Mouse (Mus musculus) myocyte (in vitro differentiated cells): ENCODE measurements around the gene Ubtd2.

Source experiments
- CEBPB ChIP-seq: IDR thresholded peaks from 2 replicates; pipeline ENCODE4 v1.6.1; 2011; ENCODE audit warnings: mild to moderate bottlenecking, moderate library complexity; ENCODE audit not compliant: poor library complexity, insufficient read depth, severe bottlenecking
- E2F4 ChIP-seq: IDR thresholded peaks from one replicate; pipeline ENCODE4 v1.6.1; 2011; ENCODE audit warnings: mild to moderate bottlenecking, control low read depth, moderate library complexity; ENCODE audit not compliant: insufficient read depth
- MAX ChIP-seq: IDR thresholded peaks from one replicate; pipeline ENCODE4 v1.6.1; 2011; ENCODE audit warnings: low read depth, mild to moderate bottlenecking, control low read depth
- MYOD1 ChIP-seq, 3 experiments: IDR thresholded peaks; one replicate each; pipeline ENCODE4 v1.6.1; 2011; ENCODE audit warnings: control low read depth in 2 of 3, low read depth in 2 of 3, mild to moderate bottlenecking in 2 of 3, moderate library complexity in 1 of 3; ENCODE audit not compliant: insufficient read length in 2 of 3, control insufficient read depth in 1 of 3
- MYOG ChIP-seq, 3 experiments: IDR thresholded peaks; one replicate each; pipeline ENCODE4 v1.6.1; 2011; ENCODE audit warnings: control low read depth in 2 of 3, low read depth in 2 of 3, mild to moderate bottlenecking in 2 of 3; ENCODE audit not compliant: insufficient read length in 2 of 3, control insufficient read depth in 1 of 3, insufficient read depth in 1 of 3
- POLR2A ChIP-seq: IDR thresholded peaks from one replicate; pipeline ENCODE4 v1.6.1; 2011; ENCODE audit warnings: low read depth, mild to moderate bottlenecking, control low read depth, moderate library complexity; ENCODE audit not compliant: insufficient read length
- POLR2AphosphoS2 ChIP-seq: IDR thresholded peaks from one replicate; pipeline ENCODE4 v1.6.1; 2011; ENCODE audit warnings: low read depth, control low read depth; ENCODE audit not compliant: insufficient read length
- SRF ChIP-seq: IDR thresholded peaks from one replicate; pipeline ENCODE4 v1.6.1; 2011; ENCODE audit warnings: low read depth; ENCODE audit not compliant: control insufficient read depth, insufficient read length
- TCF12 ChIP-seq: IDR thresholded peaks from one replicate; pipeline ENCODE4 v1.6.1; 2011; ENCODE audit warnings: mild to moderate bottlenecking, control low read depth; ENCODE audit not compliant: poor library complexity, insufficient read depth, severe bottlenecking
- USF1 ChIP-seq: IDR thresholded peaks from one replicate; pipeline ENCODE4 v1.6.1; 2011; ENCODE audit warnings: low read depth, mild to moderate bottlenecking, control low read depth, moderate library complexity

DNA sequence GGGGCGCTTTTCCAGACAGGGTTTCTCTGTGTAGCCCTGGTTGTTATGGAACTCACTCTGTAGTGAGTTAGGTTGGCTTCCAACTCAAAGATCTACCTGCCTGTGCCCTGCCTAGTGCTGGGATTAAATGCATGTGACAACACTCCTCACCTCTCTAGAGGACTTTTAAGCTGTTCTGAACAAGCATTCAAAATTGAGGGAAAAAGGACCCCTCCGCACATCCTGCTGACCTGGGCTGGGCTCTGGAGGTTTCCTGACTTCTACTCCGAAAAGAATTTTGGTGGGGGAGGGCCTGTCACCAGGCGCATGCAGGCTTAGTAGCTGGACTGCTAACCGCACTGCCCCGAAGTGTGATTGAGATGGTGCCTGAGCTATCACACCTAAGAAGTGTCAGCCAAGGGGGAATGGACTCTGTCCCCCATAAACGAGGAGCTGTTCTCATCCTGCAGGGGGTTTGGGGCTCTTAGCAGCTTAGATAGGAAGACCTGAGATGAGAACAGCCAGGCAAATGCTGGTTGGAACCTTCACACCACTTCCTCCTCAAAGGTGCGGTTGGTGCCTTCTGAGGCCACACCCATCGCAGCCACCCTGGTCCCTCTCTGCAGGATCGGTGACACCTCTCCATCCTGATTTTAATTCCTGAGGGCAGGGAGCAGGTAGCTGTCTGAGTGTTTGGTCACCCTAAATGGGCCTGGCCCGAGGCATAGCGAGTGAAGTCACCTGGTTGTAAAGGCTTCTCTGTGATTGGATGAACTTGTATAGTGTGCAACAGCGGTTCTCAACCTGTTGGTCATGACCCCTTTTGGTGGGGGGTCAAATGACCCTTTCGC lies 98.4 kb downstream of the Ubtd2 start:
- TF ChIP-seq POLR2A: no peak
- no peak for TF ChIP-seq E2F4
- TF ChIP-seq CEBPB: no peak
- TF ChIP-seq MAX: no peak
- no peak for TF ChIP-seq MYOD1 (IDR thresholded peaks at IDR 0.05; ENCODE audit: control insufficient read depth in 1 of 3, insufficient read length in 2 of 3, low read depth in 2 of 3)
- TF ChIP-seq POLR2AphosphoS2: no peak
- no peak for TF ChIP-seq SRF
- TF ChIP-seq TCF12: no peak
- TF ChIP-seq USF1: no peak
- TF ChIP-seq MYOG (IDR thresholded peaks at IDR 0.05; ENCODE audit: control insufficient read depth in 1 of 3, insufficient read depth in 1 of 3, insufficient read length in 2 of 3, low read depth in 2 of 3): no peak
